Mouse (Mus musculus) brain, adult 10 weeks (tissue): Measurements from ENCODE around the gene Rnasel. TPM values are rescaled to one million over a fixed set of nuclear protein-coding genes. Genes with fewer than 3 reads are reported as not detected.

ENCODE experiments used
- polyA plus RNA-seq: library from polyadenylated mRNA; stranded (reverse); fragments of 350-450 nt; fragmentation: Illumina TruSeq; extraction: RNeasy Lipid Tissue Mini Kit (QIAGEN cat#74804); gene quantifications from one replicate; pipeline ENCODE4 v1.2.3, GENCODE M21; 2015; ENCODE audit warnings: low read depth, low replicate concordance

The Rnasel gene
- polyA plus RNA-seq, result 12.3 TPM

DNA sequence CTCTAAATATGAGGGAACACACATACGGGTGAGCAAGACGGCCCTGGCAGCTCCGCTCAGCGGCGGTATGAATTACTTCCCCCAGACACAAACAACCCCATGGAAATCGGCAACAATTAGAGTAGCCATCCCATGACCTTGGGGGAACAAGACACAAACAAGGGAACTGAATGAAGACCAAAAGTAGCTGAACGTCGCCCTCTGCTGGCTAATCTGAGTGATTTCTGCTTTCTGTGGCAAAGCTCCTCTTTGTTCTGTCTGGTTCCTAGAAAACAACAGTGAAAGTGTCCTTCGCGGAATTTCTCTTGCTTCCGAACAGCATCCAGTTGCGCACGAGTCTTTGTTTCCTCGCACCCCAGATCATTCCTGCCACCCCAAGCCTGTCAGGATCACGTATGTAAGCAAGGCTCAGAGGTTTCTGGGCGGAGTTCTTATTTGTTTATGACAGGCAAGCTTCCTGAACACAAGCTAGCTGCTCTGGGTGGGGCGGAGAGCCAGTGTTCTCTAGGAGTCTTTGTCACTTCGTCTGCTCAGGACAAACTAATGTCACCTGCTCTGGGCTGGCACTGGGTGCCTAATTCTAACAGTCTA lies at the start of gene Rnasel:
Gene Rnasel, plus strand, starts transcription at position 216 of the 591 bp plus-strand sequence.

DNA sequence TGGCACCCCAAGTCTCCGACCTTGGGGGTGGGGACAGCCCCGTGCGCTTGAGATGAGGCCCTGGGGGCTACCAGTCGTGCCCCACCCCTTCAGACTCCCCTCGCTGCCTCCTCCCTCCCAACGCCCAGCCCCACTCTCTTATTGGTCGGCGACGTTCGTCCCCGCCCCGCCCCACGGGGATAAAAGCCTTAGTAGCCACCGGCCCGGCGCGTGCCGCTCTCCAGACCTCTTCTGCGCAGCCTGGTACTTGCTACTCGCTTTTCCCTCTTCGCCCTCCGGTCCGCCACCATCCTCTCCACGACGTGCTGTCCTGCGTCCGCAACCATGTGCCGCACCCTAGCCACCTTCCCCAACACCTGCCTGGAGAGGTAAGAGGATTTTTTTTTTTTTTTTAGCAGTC lies 9.1 kb upstream of the Rnasel start, which contains the start of gene Rgs16:
Gene Rgs16, plus strand, starts transcription at position 205 of the 400 bp plus-strand sequence.

Other genes with a start within 250 kb of the Rnasel start
- gene Npl, start 199.4 kb upstream of the Rnasel start, polyA plus RNA-seq, result 7.9 TPM
- 64.5 TPM for gene Rgs8, start 96.4 kb upstream of the Rnasel start, polyA plus RNA-seq
- 25.5 TPM for gene Rgs16, start 9.1 kb upstream of the Rnasel start, polyA plus RNA-seq
- 1.6 TPM for gene Rgsl1, start 94.7 kb downstream of the Rnasel start, polyA plus RNA-seq
- gene Teddm1b, start 124.9 kb downstream of the Rnasel start, polyA plus RNA-seq, result not detected
- gene Teddm1a, start 142.3 kb downstream of the Rnasel start, polyA plus RNA-seq, result not detected
- gene Glul, start 150.5 kb downstream of the Rnasel start, polyA plus RNA-seq, result 1,745 TPM
- gene Teddm2, start 150.8 kb downstream of the Rnasel start, polyA plus RNA-seq, result 2.3 TPM